Comparison of ENCODE assay signal across 22 mouse cellular contexts in genomic region chr9:119145137-119145536, GRCm38 (mm10). TPM values are rescaled to one million over a fixed set of nuclear protein-coding genes. Genes with fewer than 3 reads are reported as not detected.
DNase-seq lines count a peak whose midpoint lies in the region; ATAC-seq and TF ChIP-seq lines count a peak whose summit lies in the region.
"Had no signal": no experiment of that assay in that cellular context is flagged by ENCODE, and none has a peak within 500 bp of the region (broad histone marks: within the 10 kb centered on the region; RNA-seq: fewer than 3 reads in every experiment).

No protein-coding gene starts in this region.

- H3K27me3 ChIP-seq in hindbrain, postnatal 0 days (ENCODE audit: insufficient read depth, low read length): no peaks in the 10 kb centered on the region
- H3K27me3 ChIP-seq in hindbrain, embryonic 14.5 days (ENCODE audit: control insufficient read depth, insufficient read depth, low read length): no peaks in the 10 kb centered on the region
- no peaks in the 10 kb centered on the region for H3K27me3 ChIP-seq in liver, adult 2 months (ENCODE audit: control insufficient read depth, insufficient read depth, low read length)
- H3K27me3 ChIP-seq in liver, embryonic 12.5 days (replicated peaks): no peaks in the 10 kb centered on the region

- no peaks in the 10 kb centered on the region for H3K4me1 ChIP-seq in hindbrain, postnatal 0 days (ENCODE audit: insufficient read depth, low read length)
- H3K4me1 ChIP-seq in hindbrain, embryonic 14.5 days (replicated peaks; ENCODE audit: control insufficient read depth, insufficient read depth, low read length): no peaks in the 10 kb centered on the region
- H3K4me1 ChIP-seq in liver, adult 2 months (ENCODE audit: control insufficient read depth, insufficient read depth, low read length): no peaks in the 10 kb centered on the region; the same call in 1 of the 2 replicates
- H3K4me1 ChIP-seq in liver, embryonic 12.5 days: no peaks in the 10 kb centered on the region

- H3K4me3 ChIP-seq in hindbrain, postnatal 0 days (ENCODE audit: low read length): no peak overlapping the region
- H3K4me3 ChIP-seq in hindbrain, embryonic 14.5 days (replicated peaks; ENCODE audit: low read length): no peak overlapping the region
- H3K4me3 ChIP-seq in liver, adult 2 months (ENCODE audit: insufficient read depth, low read depth, low read length): no peak overlapping the region
- H3K4me3 ChIP-seq in liver, embryonic 12.5 days: no peak overlapping the region

- H3K4me2 ChIP-seq in hindbrain, postnatal 0 days (ENCODE audit: low read depth, low read length): no peak overlapping the region
- H3K4me2 ChIP-seq in hindbrain, embryonic 14.5 days (replicated peaks): no peak overlapping the region
- no peak overlapping the region for H3K4me2 ChIP-seq in liver, embryonic 12.5 days

- H3K27ac ChIP-seq in hindbrain, postnatal 0 days: 0 out of 2 replicates have a peak overlapping the region, but pooled peaks have one; percentile 20
- no peak overlapping the region for H3K27ac ChIP-seq in hindbrain, embryonic 14.5 days
- no peak overlapping the region; the same call in 1 of the 2 replicates for H3K27ac ChIP-seq in liver, adult 2 months (replicated peaks; ENCODE audit: insufficient read depth, low read depth, low read length)
- H3K27ac ChIP-seq in liver, embryonic 12.5 days: no peak overlapping the region

- no peak for DNase-seq in hindbrain, postnatal 0 days (ENCODE audit: low spot score)
- no peak for DNase-seq in hindbrain, embryonic 14.5 days (ENCODE audit: low spot score)
- peak; percentile 81 for DNase-seq in liver, adult 2 months (ENCODE audit: extremely low read depth, low read depth, low spot score)
- DNase-seq: adrenal gland, adult 2 months; adrenal gland, adult 8-10 months; adrenal gland, postnatal 10 days; adrenal gland, postnatal 14 days; B cell, adult 2 months had no signal

- whole genome bisulfite sequencing in hindbrain, postnatal 0 days: 43% methylated on average over 10 of the region's 10 CpGs
- 37% methylated on average over 10 of the region's 10 CpGs for WGBS in hindbrain, embryonic 14.5 days
- 28% methylated on average over 10 of the region's 10 CpGs for WGBS in liver, adult 2 months
- WGBS in liver, embryonic 12.5 days (ENCODE audit: insufficient replicate concordance): 59% methylated on average over 10 of the region's 10 CpGs

- H3K79me2 ChIP-seq in liver, adult 2 months (ENCODE audit: control insufficient read depth, insufficient read depth, low read length): no peaks in the 10 kb centered on the region

- TF ChIP-seq CTCF in hindbrain, postnatal 0 days (IDR thresholded peaks at IDR 0.05; ENCODE audit: low read depth): no peak
- 0 out of 2 replicates have a peak, but pooled peaks have one; percentile 1 for TF ChIP-seq CTCF in liver, adult 2 months (IDR thresholded peaks at IDR 0.05; ENCODE audit: low read depth, low read length)

- ATAC-seq in hindbrain, postnatal 0 days: no peak
- no peak for ATAC-seq in hindbrain, embryonic 14.5 days (ENCODE audit: low FRiP score)
- ATAC-seq in liver, embryonic 12.5 days: no peak
- ATAC-seq: activated CD4-positive, CD25-positive, alpha-beta regulatory T cell, adult 4 months; CD4-positive, CD25-positive, alpha-beta regulatory T cell, adult 4 months; Patski had no signal

- TF ChIP-seq POLR2A in liver, adult 2 months (IDR thresholded peaks at IDR 0.05; ENCODE audit: extremely low read depth, insufficient read depth, low read length): no peak

- no peaks in the 10 kb centered on the region for H3K36me3 ChIP-seq in hindbrain, postnatal 0 days (ENCODE audit: insufficient read depth, low read length)
- no peaks in the 10 kb centered on the region for H3K36me3 ChIP-seq in hindbrain, embryonic 14.5 days (replicated peaks; ENCODE audit: control insufficient read depth, insufficient read depth)
- H3K36me3 ChIP-seq in liver, adult 2 months (ENCODE audit: control insufficient read depth, insufficient read depth, low read length): peaks cover 5% of the 10 kb centered on the region; the same call in 1 of the 2 replicates
- H3K36me3 ChIP-seq in liver, embryonic 12.5 days: no peaks in the 10 kb centered on the region
- H3K36me3 ChIP-seq: G1E had no signal

- no peaks in the 10 kb centered on the region for H3K9me3 ChIP-seq in hindbrain, postnatal 0 days (ENCODE audit: low read length)
- H3K9me3 ChIP-seq in hindbrain, embryonic 14.5 days (ENCODE audit: control insufficient read depth, low read length): no peaks in the 10 kb centered on the region
- H3K9me3 ChIP-seq in liver, embryonic 12.5 days (replicated peaks): no peaks in the 10 kb centered on the region

- no peak overlapping the region for H3K9ac ChIP-seq in hindbrain, postnatal 0 days (replicated peaks; ENCODE audit: low read length)
- H3K9ac ChIP-seq in hindbrain, embryonic 14.5 days: no peak overlapping the region
- H3K9ac ChIP-seq in liver, adult 2 months (ENCODE audit: low read depth, low read length): no peak overlapping the region
- no peak overlapping the region for H3K9ac ChIP-seq in liver, embryonic 12.5 days

RNA-seq across cellular contexts. Expression of gene Acaa1b, which starts 11.8 kb away (rescaled TPM):
- 3.8 and 4.0 TPM in 2 replicates for total RNA-seq in hindbrain, postnatal 0 days (2014; rRNA removed)
- polyA plus RNA-seq in hindbrain, postnatal 0 days (2015; fragmentation: Nextera tagmentation; extraction: Ambion mirVana): 3.9 and 4.0 TPM in 2 replicates
- 2.2 and 3.9 TPM in 2 replicates for polyA plus RNA-seq in hindbrain, embryonic 14.5 days (2014; fragmentation: Nextera tagmentation; extraction: Ambion mirVana)
- 755 and 780 TPM in 2 replicates for total RNA-seq in liver, adult 2 months (2014; rRNA removed)
- polyA plus RNA-seq in liver, adult 2 months (2012; rRNA removed): 1,396 and 1,582 TPM in 2 replicates
- polyA plus RNA-seq in liver, embryonic 12.5 days (2016; fragmentation: Nextera tagmentation; extraction: Ambion mirVana): 0.55 and 0.85 TPM in 2 replicates
- total RNA-seq: G1E had no signal
- polyA plus RNA-seq: activated CD4-positive, CD25-positive, alpha-beta regulatory T cell, adult 4 months; CD4-positive, CD25-positive, alpha-beta regulatory T cell, adult 4 months; G1E had no signal

RNA-seq across cellular contexts. Expression of gene Gm47289, which starts 13.8 kb away (rescaled TPM):
- not detected in 2 replicates for total RNA-seq in hindbrain, postnatal 0 days (2014; rRNA removed)
- not detected in 2 replicates for polyA plus RNA-seq in hindbrain, postnatal 0 days (2015; fragmentation: Nextera tagmentation; extraction: Ambion mirVana)
- not detected in 2 replicates for polyA plus RNA-seq in hindbrain, embryonic 14.5 days (2014; fragmentation: Nextera tagmentation; extraction: Ambion mirVana)
- 0.07 TPM in 1 of 2 replicates, not detected in the other for total RNA-seq in liver, adult 2 months (2014; rRNA removed)
- polyA plus RNA-seq in liver, adult 2 months (2012; rRNA removed): not detected in 2 replicates
- polyA plus RNA-seq in liver, embryonic 12.5 days (2016; fragmentation: Nextera tagmentation; extraction: Ambion mirVana): not detected in 2 replicates
- total RNA-seq: adrenal gland, adult 18-20 months; adrenal gland, adult 2 months; adrenal gland, adult 8-10 months; adrenal gland, postnatal 10 days; adrenal gland, postnatal 14 days; adrenal gland, postnatal 25 days; adrenal gland, postnatal 36 days; adrenal gland, postnatal 4 days; CH12.LX; ES-E14; MEL had no signal
- polyA plus RNA-seq: adrenal gland, adult 2 months; brain, embryonic 14.5 days; C2C12; CD4-positive, CD25-positive, alpha-beta regulatory T cell, adult 4 months; G1E; Patski had no signal

RNA-seq across cellular contexts. Expression of gene Dlec1, which starts 42.9 kb away (rescaled TPM):
- 0.93 and 1.1 TPM in 2 replicates for total RNA-seq in hindbrain, postnatal 0 days (2014; rRNA removed)
- 0.95 and 1.4 TPM in 2 replicates for polyA plus RNA-seq in hindbrain, postnatal 0 days (2015; fragmentation: Nextera tagmentation; extraction: Ambion mirVana)
- 1.3 and 1.7 TPM in 2 replicates for polyA plus RNA-seq in hindbrain, embryonic 14.5 days (2014; fragmentation: Nextera tagmentation; extraction: Ambion mirVana)
- 0.27 and 0.74 TPM in 2 replicates for total RNA-seq in liver, adult 2 months (2014; rRNA removed)
- 0.31 and 0.32 TPM in 2 replicates for polyA plus RNA-seq in liver, adult 2 months (2012; rRNA removed)
- 0.12 TPM in 2 replicates for polyA plus RNA-seq in liver, embryonic 12.5 days (2016; fragmentation: Nextera tagmentation; extraction: Ambion mirVana)
- total RNA-seq: G1E, MEL had no signal
- polyA plus RNA-seq: CD4-positive, CD25-positive, alpha-beta regulatory T cell, adult 4 months; G1E had no signal

RNA-seq across cellular contexts. Expression of gene Plcd1, which starts 51.8 kb away (rescaled TPM):
- 15.1 and 17.0 TPM in 2 replicates for total RNA-seq in hindbrain, postnatal 0 days (2014; rRNA removed)
- polyA plus RNA-seq in hindbrain, postnatal 0 days (2015; fragmentation: Nextera tagmentation; extraction: Ambion mirVana): 14.2 and 18.1 TPM in 2 replicates
- polyA plus RNA-seq in hindbrain, embryonic 14.5 days (2014; fragmentation: Nextera tagmentation; extraction: Ambion mirVana): 15.9 and 16.7 TPM in 2 replicates
- total RNA-seq in liver, adult 2 months (2014; rRNA removed): 0.37 and 0.40 TPM in 2 replicates
- polyA plus RNA-seq in liver, adult 2 months (2012; rRNA removed): 0.45 and 0.93 TPM in 2 replicates
- 2.8 and 3.1 TPM in 2 replicates for polyA plus RNA-seq in liver, embryonic 12.5 days (2016; fragmentation: Nextera tagmentation; extraction: Ambion mirVana)
- total RNA-seq: G1E, MEL had no signal
- polyA plus RNA-seq: G1E had no signal

Comparison
In these comparisons a context has a peak if more than half of its experiments do, and no peak if none do; other contexts are left out.
1. RNA of gene Acaa1b, which starts 11.8 kb away (polyA plus RNA-seq): 1,396 to 1,582 TPM in liver, adult 2 months; 3.9 to 4.0 TPM in hindbrain, postnatal 0 days, 2.2 to 3.9 TPM in hindbrain, embryonic 14.5 days and 0.55 to 0.85 TPM in liver, embryonic 12.5 days; every median in the first group is over 100 times any median in the second.